Mouse (Mus musculus) testis, adult 2 months (tissue): ENCODE data around the gene Gm21293.
"Not testable (repeated sequence)": the region's sequence is repeated elsewhere in the genome, so short reads cannot be mapped to it uniquely, and the experiment has no call there.

Experiments used
- CTCF ChIP-seq: fragments of 200-500 bp; IDR thresholded peaks from 2 replicates; pipeline ENCODE4 v1.5.1; 2012; ENCODE audit warnings: low read depth, mild to moderate bottlenecking, inconsistent platforms, low read length, moderate library complexity; ENCODE audit not compliant: control insufficient read depth, insufficient read depth, insufficient replicate concordance
- POLR2A ChIP-seq: fragments of 200-500 bp; IDR thresholded peaks from 2 replicates; pipeline ENCODE4 v1.6.1; 2012; ENCODE audit warnings: low read depth, mild to moderate bottlenecking, inconsistent platforms, low read length, moderate library complexity; ENCODE audit not compliant: control insufficient read depth

DNA sequence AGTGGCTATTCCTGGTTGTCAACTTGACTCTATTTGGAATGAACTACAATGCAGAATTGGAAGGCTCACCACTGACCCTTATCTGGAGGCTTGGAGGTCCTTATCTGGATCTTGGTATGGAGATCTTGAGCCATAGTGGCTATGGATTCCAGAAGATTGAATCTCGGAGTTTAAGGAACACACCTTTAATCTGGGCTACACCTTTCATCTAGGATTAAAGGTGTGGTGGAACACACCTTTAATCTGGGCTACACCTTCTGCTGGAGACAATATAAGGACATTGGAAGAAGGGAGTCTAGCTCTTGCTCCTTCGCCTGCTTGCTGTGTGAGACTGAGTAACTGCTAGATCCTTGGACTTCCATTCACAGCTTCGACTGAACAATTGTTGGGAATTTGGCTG, 8.4 kb downstream of the Gm21293 start, which contains the start of gene Gm6763:
- TF ChIP-seq CTCF, POLR2A: not testable (repeated sequence)
